Mouse (Mus musculus) neural tube, embryonic 12.5 days (tissue): ENCODE results near the gene Shisa5. TPM values are rescaled to one million over a fixed set of nuclear protein-coding genes. Genes with fewer than 3 reads are reported as not detected.
A peak's percentile ranks its signal among the peaks of the same experiment; 100 is the strongest.

Experiments used
- ATAC-seq: fragments of 200-750 bp; cut with Nextera tagmentation; 2 replicates; pipeline ENCODE4 v1.8.0; 2017; ENCODE audit warnings: low read depth, mild to moderate bottlenecking, moderate TSS enrichment, moderate library complexity; ENCODE audit not compliant: low FRiP score
- H3K27ac ChIP-seq: fragments of 300-500 bp; sonication (generic); 2 replicates; pipeline ENCODE4 v1.5.1; 2016
- H3K27me3 ChIP-seq: fragments of 300-500 bp; sonication (generic); replicated peaks from 2 replicates; pipeline ENCODE4 v1.6.1; 2016; ENCODE audit warnings: mild to moderate bottlenecking
- H3K36me3 ChIP-seq: fragments of 300-500 bp; sonication (generic); 2 replicates; pipeline ENCODE4 v1.6.1; 2016; ENCODE audit warnings: mild to moderate bottlenecking
- H3K4me1 ChIP-seq: fragments of 300-500 bp; sonication (generic); 2 replicates; pipeline ENCODE4 v1.6.1; 2016
- H3K4me2 ChIP-seq: fragments of 300-500 bp; sonication (generic); replicated peaks from 2 replicates; pipeline ENCODE4 v1.6.1; 2016; ENCODE audit warnings: mild to moderate bottlenecking
- H3K4me3 ChIP-seq: fragments of 300-500 bp; sonication (generic); 2 replicates; pipeline ENCODE4 v1.5.1; 2016
- H3K9ac ChIP-seq: fragments of 300-500 bp; sonication (generic); 2 replicates; pipeline ENCODE4 v1.6.1; 2016; ENCODE audit warnings: mild to moderate bottlenecking
- H3K9me3 ChIP-seq: fragments of 300-500 bp; sonication (generic); 2 replicates; pipeline ENCODE4 v1.6.1; 2016; ENCODE audit warnings: mild to moderate bottlenecking
- WGBS: fragments of 180-500 bp; shearing (Covaris S2); methylation state at CpG from one replicate; pipeline ENCODE4 v1.1.7; 2016; 5-methylcytosine and 5-hydroxymethylcytosine counted together
- polyA plus RNA-seq: library from polyadenylated mRNA; unstranded; fragments of >200 nt; fragmentation: Nextera tagmentation; extraction: Ambion mirVana; gene quantifications from 2 replicates; pipeline ENCODE4 v1.2.1, GENCODE M21; 2016

The Shisa5 gene
- polyA plus RNA-seq, 1 experiment from 2014 or later, result 45.0 TPM

DNA sequence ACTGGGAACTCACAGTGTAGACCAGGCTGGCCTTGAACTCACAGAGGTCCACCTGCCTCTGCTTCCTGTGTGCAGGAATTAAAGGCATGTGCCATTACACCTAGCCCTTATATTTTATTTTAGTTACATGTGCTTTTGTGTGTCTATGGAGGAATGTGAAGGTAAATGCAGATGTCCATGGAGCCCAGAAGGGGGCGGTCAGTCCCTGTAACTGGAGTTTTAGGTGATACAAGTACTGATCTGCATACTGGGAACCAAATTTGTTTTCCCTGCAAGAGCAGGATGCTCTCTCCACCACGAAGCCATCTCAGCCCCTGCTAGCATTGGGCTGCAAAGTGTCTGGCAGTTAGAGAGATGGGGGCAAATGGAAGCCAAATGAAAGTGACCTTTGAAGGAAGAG is 46.6 kb downstream of the Shisa5 start:
- Histone ChIP-seq H3K27me3 (no peaks in the 10 kb centered on the region), H3K36me3 (peaks cover 17% of the 10 kb centered on the region), H3K4me3 (no peak overlapping the region), H3K27ac (no peak overlapping the region), H3K9ac (no peak overlapping the region), H3K4me1 (peaks cover 26% of the 10 kb centered on the region), H3K4me2 (no peak overlapping the region), H3K9me3 (no peaks in the 10 kb centered on the region)
- WGBS, result 21% methylated on average over 2 of the region's 2 CpGs
- no peak for ATAC-seq

DNA sequence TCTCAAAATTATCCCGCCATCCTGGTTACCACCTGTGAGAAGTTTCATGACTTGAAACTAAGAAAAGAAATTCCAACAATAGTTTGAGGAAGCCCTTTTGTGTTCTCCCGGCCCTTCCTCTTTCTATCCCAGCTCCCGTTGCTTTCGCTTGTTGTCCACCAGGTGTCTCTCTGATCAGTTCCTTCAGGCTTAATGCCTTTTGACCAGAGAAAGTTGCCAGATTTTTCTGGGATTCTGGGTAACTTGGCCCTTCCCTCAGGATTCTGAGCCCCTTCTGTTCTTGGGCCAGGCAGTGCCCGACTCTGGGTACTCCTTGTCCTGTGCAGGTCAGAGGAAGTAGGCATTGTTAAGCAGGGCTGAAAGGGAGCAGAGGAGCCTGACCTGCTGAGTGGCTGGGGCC is 49.6 kb downstream of the Shisa5 start:
- H3K4me3 ChIP-seq, result no peak overlapping the region
- WGBS, result 19% methylated on average over 5 of the region's 5 CpGs
- peaks cover 6% of the 10 kb centered on the region for H3K4me1 ChIP-seq
- no peaks in the 10 kb centered on the region for H3K27me3 ChIP-seq
- H3K36me3 ChIP-seq, result peaks cover 33% of the 10 kb centered on the region
- H3K9ac ChIP-seq, result no peak overlapping the region
- H3K27ac ChIP-seq, result no peak overlapping the region
- no peak overlapping the region for H3K4me2 ChIP-seq
- no peak for ATAC-seq
- no peaks in the 10 kb centered on the region for H3K9me3 ChIP-seq

DNA sequence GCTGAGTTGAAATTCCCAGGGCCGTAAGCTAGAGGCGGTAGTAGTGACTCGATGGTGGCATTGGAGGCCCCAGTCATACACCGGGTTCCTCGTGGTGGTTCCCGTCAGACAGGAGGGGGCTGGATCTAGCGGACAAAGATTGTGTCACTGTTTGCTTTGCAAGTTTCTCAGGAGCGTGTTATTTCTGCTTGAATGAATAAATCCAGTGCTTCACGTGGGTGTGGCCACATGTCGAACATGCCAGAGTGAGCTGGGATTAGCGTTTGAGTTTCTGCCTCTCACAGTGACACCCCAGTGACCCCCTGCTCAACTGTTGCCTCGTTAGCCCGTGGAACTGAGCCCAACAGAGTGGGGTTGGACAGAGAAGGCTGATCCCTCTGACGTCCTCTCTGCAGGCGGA is 52.1 kb downstream of the Shisa5 start:
- peaks cover 33% of the 10 kb centered on the region for H3K36me3 ChIP-seq
- ATAC-seq, result no peak
- no peaks in the 10 kb centered on the region for H3K9me3 ChIP-seq
- H3K4me1 ChIP-seq, result peaks cover 16% of the 10 kb centered on the region
- H3K4me2 ChIP-seq, result no peak overlapping the region
- 75% methylated on average over 15 of the region's 15 CpGs for WGBS
- no peaks in the 10 kb centered on the region for H3K27me3 ChIP-seq
- H3K4me3 ChIP-seq, result no peak overlapping the region
- H3K9ac ChIP-seq, result no peak overlapping the region
- H3K27ac ChIP-seq, result no peak overlapping the region

DNA sequence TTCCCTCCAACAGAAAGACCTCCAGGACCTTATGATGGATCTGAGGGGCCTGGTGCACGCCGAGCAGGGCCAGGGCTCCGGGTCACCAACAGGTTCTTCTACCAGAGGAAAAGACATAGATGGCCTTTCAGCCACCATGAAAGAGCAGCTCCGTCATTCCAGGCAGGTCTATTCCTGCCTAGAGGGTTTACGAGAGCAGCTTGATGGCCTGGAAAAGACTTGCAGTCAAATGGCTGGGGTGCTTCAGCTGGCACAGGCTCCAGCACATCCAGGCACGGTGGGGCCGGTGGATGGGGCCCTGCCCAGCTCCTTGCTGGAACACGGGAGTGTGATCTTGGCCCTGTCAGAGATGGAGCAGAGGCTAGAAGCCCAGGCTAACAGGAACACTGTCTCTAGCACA is 53.4 kb downstream of the Shisa5 start:
- H3K27me3 ChIP-seq, result no peaks in the 10 kb centered on the region
- ATAC-seq, result no peak
- no peaks in the 10 kb centered on the region for H3K9me3 ChIP-seq
- peaks cover 33% of the 10 kb centered on the region for H3K36me3 ChIP-seq
- no peak overlapping the region for H3K4me2 ChIP-seq
- H3K9ac ChIP-seq, result no peak overlapping the region
- H3K4me1 ChIP-seq, result peaks cover 22% of the 10 kb centered on the region
- 93% methylated on average over 8 of the region's 8 CpGs for WGBS
- H3K27ac ChIP-seq, result no peak overlapping the region
- no peak overlapping the region for H3K4me3 ChIP-seq

DNA sequence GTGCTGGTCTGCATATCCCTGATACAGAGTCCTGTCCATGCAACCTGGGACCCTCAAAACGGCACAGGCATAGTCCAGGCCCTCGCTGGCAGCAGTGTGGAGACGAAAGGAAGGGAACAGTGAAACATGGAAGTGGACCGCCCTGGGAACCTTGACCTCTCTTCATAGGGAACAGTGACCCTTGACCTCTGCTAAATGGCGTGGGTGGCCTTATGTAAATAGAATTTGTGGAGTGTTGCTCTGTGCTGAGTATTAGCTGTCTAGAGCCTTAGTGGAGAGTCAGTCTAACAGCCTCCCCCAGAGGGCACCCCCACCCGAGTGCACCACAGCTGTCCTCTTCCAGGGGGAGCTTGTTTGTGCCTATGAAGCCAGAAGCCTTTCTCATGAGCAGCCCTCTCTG is 54.4 kb downstream of the Shisa5 start:
- Histone ChIP-seq H3K9ac (no peak overlapping the region), H3K4me2 (no peak overlapping the region), H3K27ac (no peak overlapping the region), H3K4me3 (no peak overlapping the region), H3K9me3 (no peaks in the 10 kb centered on the region), H3K27me3 (no peaks in the 10 kb centered on the region), H3K4me1 (peaks cover 32% of the 10 kb centered on the region), H3K36me3 (peaks cover 33% of the 10 kb centered on the region)
- 47% methylated on average over 6 of the region's 6 CpGs for WGBS
- ATAC-seq, result no peak

DNA sequence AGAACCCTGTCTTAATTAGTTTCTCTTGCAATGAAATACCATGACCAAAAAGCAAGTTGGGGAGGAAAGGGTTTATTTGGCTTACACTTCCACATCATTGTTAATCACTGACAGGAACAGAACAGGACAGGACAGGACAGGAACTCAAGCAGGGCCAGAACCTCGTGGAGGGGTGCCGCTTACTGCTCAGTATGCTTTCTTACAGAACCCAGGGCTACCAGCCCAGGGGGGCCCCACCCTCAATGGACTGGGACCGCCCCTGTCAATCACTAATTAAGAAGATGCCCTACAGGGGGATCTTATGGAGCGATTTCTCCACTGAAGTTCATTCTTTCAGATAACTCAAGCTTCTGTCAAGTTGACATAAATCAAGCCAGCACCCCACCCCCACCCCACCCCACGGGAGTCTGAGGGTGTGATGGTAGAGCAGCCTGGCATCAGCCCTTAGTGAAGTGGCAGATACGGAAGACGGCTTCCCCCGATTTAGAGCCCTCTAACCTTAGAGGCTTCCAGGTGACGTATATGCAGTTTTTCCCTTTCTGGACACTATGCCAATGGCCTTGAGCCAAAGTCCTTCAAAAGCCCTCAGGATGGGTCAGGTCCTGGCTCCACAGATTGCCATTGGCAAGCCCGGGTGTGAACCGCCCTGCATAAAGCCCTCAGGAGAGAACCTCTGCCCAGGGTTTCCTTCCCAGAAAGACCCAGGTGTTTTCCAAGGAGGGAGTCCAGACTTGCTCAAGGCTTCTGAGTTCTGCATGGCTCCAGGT is 55.6 kb downstream of the Shisa5 start:
- peak overlapping the region; percentile 93; the same call in 1 of the 2 replicates for H3K9ac ChIP-seq
- H3K4me3 ChIP-seq, result peak overlapping the region; percentile 72; the same call in 1 of the 2 replicates
- no peak for ATAC-seq
- 0 out of 2 replicates have a peak overlapping the region, but pooled peaks have one; percentile 20 for H3K27ac ChIP-seq
- H3K4me2 ChIP-seq, result peak overlapping the region; percentile 88
- 19% methylated on average over 11 of the region's 11 CpGs for WGBS
- H3K36me3 ChIP-seq, result peaks cover 33% of the 10 kb centered on the region
- H3K27me3 ChIP-seq, result no peaks in the 10 kb centered on the region
- H3K4me1 ChIP-seq, result peaks cover 43% of the 10 kb centered on the region
- no peaks in the 10 kb centered on the region for H3K9me3 ChIP-seq

DNA sequence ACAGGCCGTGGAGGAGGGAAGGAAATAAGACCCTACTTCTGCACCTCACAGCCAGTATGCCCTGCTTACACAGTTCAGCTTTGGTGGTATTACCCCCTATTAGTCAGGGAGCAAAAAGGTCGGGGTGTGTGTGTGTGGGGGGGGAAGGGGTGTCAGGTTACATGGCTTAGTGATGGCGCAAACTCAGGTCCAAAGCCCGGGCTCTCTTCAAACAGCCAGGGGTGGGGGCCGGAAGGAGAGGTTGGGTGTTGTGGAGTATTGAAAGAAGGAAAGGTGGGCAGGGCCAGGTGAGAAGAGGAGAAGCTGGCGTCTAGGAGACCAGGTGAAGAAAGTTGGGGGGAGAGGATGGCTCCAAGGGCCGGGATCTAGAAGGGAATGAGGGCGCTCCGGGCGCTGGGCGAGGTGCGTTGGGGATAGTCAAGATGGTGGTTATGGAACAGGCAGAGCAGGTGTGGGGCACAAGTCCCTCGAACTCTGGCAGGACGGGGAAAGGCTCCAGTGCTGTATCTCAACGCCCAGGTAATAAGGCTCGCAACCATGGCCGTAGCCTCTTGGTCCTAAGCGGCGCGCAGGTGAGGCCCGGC is 56.3 kb downstream of the Shisa5 start:
- H3K4me2 ChIP-seq, result peak overlapping the region; percentile 88
- H3K9ac ChIP-seq, result peak overlapping the region; percentile 93
- WGBS, result under 1% methylated on average over 21 of the region's 21 CpGs
- no peaks in the 10 kb centered on the region for H3K9me3 ChIP-seq
- H3K4me1 ChIP-seq, result peaks cover 50% of the 10 kb centered on the region
- H3K4me3 ChIP-seq, result peak overlapping the region; percentile 72
- peak; percentile 8; the same call in 1 of the 2 replicates for ATAC-seq
- peak overlapping the region; percentile 100 for H3K27ac ChIP-seq
- H3K36me3 ChIP-seq, result peaks cover 32% of the 10 kb centered on the region
- H3K27me3 ChIP-seq, result no peaks in the 10 kb centered on the region

DNA sequence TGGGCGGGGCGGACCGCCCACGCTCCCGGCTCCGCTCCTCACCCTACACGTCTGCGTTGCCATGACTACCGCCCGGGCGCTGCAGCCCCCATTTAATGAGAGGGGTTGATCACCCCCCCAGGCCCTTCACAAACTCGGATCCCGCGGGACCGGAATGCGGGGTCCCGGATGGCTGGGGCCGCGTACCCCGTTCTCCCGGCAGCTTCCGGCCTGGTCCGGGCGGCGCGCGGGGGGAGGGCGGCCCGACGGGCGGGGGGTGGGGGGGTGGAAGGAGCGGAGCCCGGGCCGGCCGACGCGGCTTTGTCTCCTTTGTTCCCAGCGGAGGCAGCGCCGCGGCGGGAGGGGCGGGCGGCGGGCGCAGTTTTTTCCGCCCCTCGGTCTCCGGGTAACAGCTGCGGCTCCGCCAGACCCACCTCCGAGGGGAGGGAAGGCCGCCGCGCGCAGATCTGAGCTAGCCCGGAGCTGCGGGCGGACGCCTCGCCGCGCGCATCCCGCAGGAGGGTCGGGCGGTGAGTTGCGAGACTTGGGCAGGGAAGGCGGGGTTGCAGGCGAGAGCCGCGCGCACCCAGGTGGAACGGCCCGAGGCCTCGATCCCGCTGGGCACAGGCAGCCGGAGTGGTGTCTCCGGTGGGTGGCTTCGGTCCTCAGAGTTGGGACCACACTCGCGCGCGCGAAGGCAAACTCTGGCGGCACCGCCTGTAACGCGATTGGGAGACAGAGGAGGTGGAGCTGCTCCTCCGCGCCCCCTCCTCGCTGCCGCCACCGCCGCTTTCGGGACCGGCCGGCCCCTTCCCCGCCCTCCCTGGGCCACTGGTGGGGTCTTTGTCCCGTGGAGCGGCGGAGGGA is 57.0 kb downstream of the Shisa5 start, which contains the start of gene Plxnb1:
Gene Plxnb1, plus strand, starts transcription at position 253 of the 846 bp plus-strand sequence.
- peak within 1 kb of the TSS; percentile 72 for H3K4me3 ChIP-seq
- no peaks in the 10 kb centered on the region for H3K27me3 ChIP-seq
- peak within 1 kb of the TSS; percentile 100 for H3K27ac ChIP-seq
- peak within 1 kb of the TSS; percentile 88 for H3K4me2 ChIP-seq
- peak within 1 kb of the TSS; percentile 93 for H3K9ac ChIP-seq
- H3K4me1 ChIP-seq, result peaks cover 53% of the 10 kb centered on the region
- H3K36me3 ChIP-seq, result peaks cover 34% of the 10 kb centered on the region
- H3K9me3 ChIP-seq, result no peaks in the 10 kb centered on the region
- WGBS, result under 1% methylated on average over 93 of the region's 102 CpGs
- ATAC-seq, result peak; percentile 71

DNA sequence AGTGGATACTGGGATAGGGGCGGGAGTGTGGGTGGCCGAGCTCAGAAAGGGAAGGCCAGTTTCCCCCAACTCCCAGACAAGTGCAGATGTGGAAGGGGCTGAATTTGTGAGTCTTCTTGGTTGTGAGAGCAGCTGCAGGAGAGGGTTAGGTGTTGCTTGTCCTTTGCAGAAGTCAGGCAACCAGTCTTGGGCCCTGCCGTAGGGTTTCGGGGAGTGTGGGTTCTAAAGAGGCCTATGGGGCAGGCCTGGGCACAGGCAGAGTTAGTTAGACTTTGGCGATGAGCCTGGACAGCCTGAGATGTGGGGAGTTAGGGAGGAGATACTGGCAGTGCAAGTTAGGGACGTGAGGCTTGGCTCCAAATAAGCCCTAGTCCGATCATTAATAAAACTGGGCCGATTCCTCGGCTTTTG is 57.9 kb downstream of the Shisa5 start:
- peaks cover 36% of the 10 kb centered on the region for H3K36me3 ChIP-seq
- no peaks in the 10 kb centered on the region for H3K9me3 ChIP-seq
- 0 out of 2 replicates have a peak, but pooled peaks have one; percentile 4 for ATAC-seq
- H3K27me3 ChIP-seq, result no peaks in the 10 kb centered on the region
- peaks cover 54% of the 10 kb centered on the region for H3K4me1 ChIP-seq
- H3K27ac ChIP-seq, result peak overlapping the region; percentile 100
- H3K9ac ChIP-seq, result peak overlapping the region; percentile 93
- peak overlapping the region; percentile 72 for H3K4me3 ChIP-seq
- WGBS, result 11% methylated on average over 9 of the region's 9 CpGs
- H3K4me2 ChIP-seq, result peak overlapping the region; percentile 88

DNA sequence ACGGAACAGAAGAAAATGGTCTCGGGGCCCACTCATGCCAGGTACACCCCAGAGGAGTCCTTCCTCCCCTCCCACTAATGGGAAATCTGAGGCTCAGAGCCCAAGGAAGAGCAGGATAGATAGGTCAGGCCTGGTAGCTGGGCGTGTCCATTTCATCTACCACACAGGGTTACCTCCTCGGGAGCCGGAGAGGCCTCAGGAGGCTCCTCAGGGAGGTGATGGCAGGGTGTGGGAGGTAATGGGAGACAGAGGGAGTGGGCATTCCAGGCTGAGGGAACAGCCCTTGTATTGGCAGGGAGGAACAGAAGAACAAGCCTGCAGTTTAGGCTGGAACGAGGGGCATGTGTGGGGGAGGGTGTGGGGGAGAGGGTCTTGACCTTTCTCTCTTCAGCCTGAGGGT is 58.5 kb downstream of the Shisa5 start:
- Histone ChIP-seq H3K4me3 (peak overlapping the region; percentile 72), H3K4me1 (peaks cover 54% of the 10 kb centered on the region), H3K27ac (peak overlapping the region; percentile 100), H3K9ac (peak overlapping the region; percentile 93), H3K4me2 (peak overlapping the region; percentile 88), H3K9me3 (no peaks in the 10 kb centered on the region), H3K27me3 (no peaks in the 10 kb centered on the region), H3K36me3 (peaks cover 36% of the 10 kb centered on the region)
- WGBS, result 17% methylated on average over 6 of the region's 6 CpGs
- no peak for ATAC-seq

DNA sequence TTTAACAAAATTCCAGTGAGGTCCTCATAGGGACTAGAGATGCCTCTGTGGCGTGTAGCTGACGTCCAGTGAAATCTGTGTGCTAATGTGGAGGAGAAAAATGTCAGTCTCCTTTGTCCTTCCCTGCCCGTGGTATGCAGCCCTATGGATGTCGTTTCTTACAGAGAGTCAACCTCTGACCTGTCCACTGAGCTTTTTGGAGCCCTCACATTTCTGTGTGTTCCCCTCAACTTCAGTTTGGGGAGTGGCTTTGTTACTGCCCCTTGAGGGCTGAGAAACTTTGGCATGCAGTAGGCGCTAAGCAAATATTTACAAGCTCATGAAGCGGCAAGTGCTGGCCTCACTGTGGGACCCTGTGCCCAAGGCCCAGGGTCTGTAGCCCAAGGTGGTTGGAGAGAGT is 58.9 kb downstream of the Shisa5 start:
- no peak for ATAC-seq
- peaks cover 37% of the 10 kb centered on the region for H3K36me3 ChIP-seq
- H3K27me3 ChIP-seq, result no peaks in the 10 kb centered on the region
- H3K4me2 ChIP-seq, result peak overlapping the region; percentile 88
- peak overlapping the region; percentile 93 for H3K9ac ChIP-seq
- 16% methylated on average over 6 of the region's 6 CpGs for WGBS
- peak overlapping the region; percentile 100; the same call in 1 of the 2 replicates for H3K27ac ChIP-seq
- H3K9me3 ChIP-seq, result no peaks in the 10 kb centered on the region
- peaks cover 54% of the 10 kb centered on the region for H3K4me1 ChIP-seq
- H3K4me3 ChIP-seq, result peak overlapping the region; percentile 72

DNA sequence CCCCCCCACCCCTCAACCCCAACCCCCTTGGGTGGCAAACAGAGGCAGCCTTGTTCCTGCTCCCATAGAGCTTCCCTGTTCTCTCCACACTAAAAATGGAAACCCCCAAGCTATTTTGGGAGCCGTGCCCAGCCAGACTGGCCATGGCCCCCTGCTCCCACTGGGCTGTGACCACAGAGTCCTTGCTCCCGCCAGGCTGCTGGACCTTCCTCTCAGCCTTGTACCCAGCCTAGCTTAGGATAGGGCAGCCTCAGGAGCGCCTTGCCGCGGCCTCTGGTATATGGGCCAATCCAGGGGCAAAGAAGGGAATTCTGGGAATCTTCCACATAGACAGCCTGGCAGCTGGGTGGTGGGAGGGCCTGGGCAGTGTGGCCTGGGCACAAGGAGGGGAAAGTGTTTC is 59.5 kb downstream of the Shisa5 start:
- no peak for ATAC-seq
- H3K4me3 ChIP-seq, result peak overlapping the region; percentile 72
- H3K9me3 ChIP-seq, result no peaks in the 10 kb centered on the region
- 0 out of 2 replicates have a peak overlapping the region, but pooled peaks have one; percentile 100 for H3K27ac ChIP-seq
- no peaks in the 10 kb centered on the region for H3K27me3 ChIP-seq
- H3K36me3 ChIP-seq, result peaks cover 38% of the 10 kb centered on the region
- peak overlapping the region; percentile 93 for H3K9ac ChIP-seq
- peak overlapping the region; percentile 88 for H3K4me2 ChIP-seq
- peaks cover 54% of the 10 kb centered on the region for H3K4me1 ChIP-seq
- WGBS, result 56% methylated on average over 5 of the region's 5 CpGs
